Mouse (Mus musculus) olfactory bulb, adult 2 months (tissue): ENCODE results near the gene Plekhm1.

Source experiments
- CTCF ChIP-seq: fragments of 200-500 bp; IDR thresholded peaks from 2 replicates; pipeline ENCODE4 v1.5.1; 2012; ENCODE audit warnings: low read depth, mild to moderate bottlenecking, low read length, moderate library complexity; ENCODE audit not compliant: insufficient read depth
- POLR2A ChIP-seq: fragments of 200-500 bp; IDR thresholded peaks from 2 replicates; pipeline ENCODE4 v1.6.1; 2012; ENCODE audit warnings: mild to moderate bottlenecking, low read depth, low read length, moderate library complexity; ENCODE audit not compliant: insufficient read depth

- TF ChIP-seq CTCF (no peak), POLR2A (no peak)
Observed at GRCm38 (mm10) chr11:103404618-103405017, 7.9 kb downstream of the Plekhm1 start.
